Mouse (Mus musculus): ENCODE measurements at regions not wholly inside any gene's neighbourhood (a gene's known extent, or its start where the extent isn't known, plus 50 kb on each side); places are given as distances from the start of the nearest gene placed in this dataset.

DNA sequence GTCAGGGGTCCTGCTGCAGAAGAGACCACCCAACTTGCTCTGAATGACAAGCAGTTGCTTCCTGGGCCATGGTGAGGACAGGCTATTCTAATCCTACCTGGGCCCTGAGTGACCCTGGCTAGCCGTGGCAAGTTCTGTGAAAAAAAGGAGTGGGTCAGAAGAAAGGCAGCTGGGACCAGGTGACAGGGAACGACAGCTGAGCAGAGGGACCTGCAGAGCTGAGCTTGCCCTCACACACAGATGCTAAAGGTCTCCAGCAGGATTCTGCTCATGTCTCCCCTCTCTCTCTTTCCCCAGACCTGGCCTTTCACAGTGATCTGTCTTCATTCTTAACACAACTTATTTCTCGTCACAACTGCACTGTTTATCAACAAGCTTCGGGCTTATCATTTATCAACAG lies 206.4 kb downstream of the Gm12728 start:
- Histone ChIP-seq H3K36me3 (ENCODE audit: control insufficient read depth, insufficient read depth, low read length) (no peaks in the 10 kb centered on the region), H3K27ac (no peak overlapping the region), H3K4me3 (no peak overlapping the region), H3K4me1 (ENCODE audit: control insufficient read depth, insufficient read depth, low read length) (peaks cover 1% of the 10 kb centered on the region; the same call in 1 of the 2 replicates), H3K79me2 (replicated peaks; ENCODE audit: control insufficient read depth, insufficient read depth, low read length) (no peaks in the 10 kb centered on the region), H3K27me3 (ENCODE audit: control insufficient read depth, insufficient read depth, low read length) (no peaks in the 10 kb centered on the region), H3K9ac (ENCODE audit: low read depth, low read length) (no peak overlapping the region)
- TF ChIP-seq CTCF (IDR thresholded peaks at IDR 0.05): no peak
- TF ChIP-seq EP300 (IDR thresholded peaks at IDR 0.05; ENCODE audit: insufficient read depth, low read depth, low read length): no peak
- TF ChIP-seq POLR2A (IDR thresholded peaks at IDR 0.05; ENCODE audit: insufficient read depth, low read depth, low read length): no peak
- no peak for DNase-seq
- intact Hi-C loops (cut with DNase I): no loop called here
- 57% methylated on average over 4 of the region's 4 CpGs for WGBS

DNA sequence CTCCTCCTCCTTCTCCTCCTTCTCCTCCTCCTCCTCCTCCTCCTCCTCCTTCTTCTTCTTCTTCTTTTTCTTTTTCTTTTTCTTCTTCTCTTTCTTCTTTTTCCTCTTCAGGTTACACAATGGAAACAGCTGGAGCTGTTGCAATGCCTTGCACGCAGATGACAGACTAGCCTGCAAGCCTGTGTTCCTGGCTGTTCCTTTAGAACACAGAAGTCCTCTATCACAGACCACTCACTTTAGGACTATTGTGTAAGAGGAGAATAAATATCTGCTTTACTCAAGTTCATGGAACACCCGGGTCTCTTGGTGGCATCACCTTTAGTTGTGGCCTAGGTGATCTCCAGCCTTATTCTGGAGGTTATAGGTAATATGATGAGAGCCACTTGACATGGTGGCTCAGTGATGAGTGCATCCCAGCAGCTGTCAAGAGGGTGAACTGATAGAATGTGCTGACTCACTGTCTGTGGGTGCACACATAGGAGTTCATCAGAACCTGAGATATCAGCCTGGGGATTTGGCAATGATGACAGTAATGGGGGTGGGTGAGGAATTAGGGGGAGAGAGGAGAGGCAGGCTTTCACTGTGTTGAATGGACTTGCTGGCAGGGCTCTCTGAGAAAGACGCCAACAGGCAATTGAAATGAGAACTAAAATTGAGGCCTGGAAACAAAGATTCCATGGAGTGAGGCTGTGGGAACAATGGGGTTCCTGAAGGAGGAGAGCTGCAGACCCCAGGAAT lies 207.4 kb downstream of the Gm12728 start:
- H3K4me1 ChIP-seq (ENCODE audit: control insufficient read depth, insufficient read depth, low read length): peaks cover 1% of the 10 kb centered on the region; the same call in 1 of the 2 replicates
- DNase-seq: peak in 1 of 2 experiments; percentile 17
- intact Hi-C loops (cut with DNase I): no loop called here
- no peak overlapping the region for H3K4me3 ChIP-seq
- H3K79me2 ChIP-seq (replicated peaks; ENCODE audit: control insufficient read depth, insufficient read depth, low read length): no peaks in the 10 kb centered on the region
- H3K27me3 ChIP-seq (ENCODE audit: control insufficient read depth, insufficient read depth, low read length): no peaks in the 10 kb centered on the region
- H3K36me3 ChIP-seq (ENCODE audit: control insufficient read depth, insufficient read depth, low read length): no peaks in the 10 kb centered on the region
- TF ChIP-seq POLR2A (IDR thresholded peaks at IDR 0.05; ENCODE audit: insufficient read depth, low read depth, low read length): no peak
- no peak for TF ChIP-seq CTCF (IDR thresholded peaks at IDR 0.05)
- TF ChIP-seq EP300 (IDR thresholded peaks at IDR 0.05; ENCODE audit: insufficient read depth, low read depth, low read length): no peak
- 68% methylated on average over 3 of the region's 3 CpGs for WGBS
- no peak overlapping the region for H3K9ac ChIP-seq (ENCODE audit: low read depth, low read length)
- H3K27ac ChIP-seq: no peak overlapping the region

DNA sequence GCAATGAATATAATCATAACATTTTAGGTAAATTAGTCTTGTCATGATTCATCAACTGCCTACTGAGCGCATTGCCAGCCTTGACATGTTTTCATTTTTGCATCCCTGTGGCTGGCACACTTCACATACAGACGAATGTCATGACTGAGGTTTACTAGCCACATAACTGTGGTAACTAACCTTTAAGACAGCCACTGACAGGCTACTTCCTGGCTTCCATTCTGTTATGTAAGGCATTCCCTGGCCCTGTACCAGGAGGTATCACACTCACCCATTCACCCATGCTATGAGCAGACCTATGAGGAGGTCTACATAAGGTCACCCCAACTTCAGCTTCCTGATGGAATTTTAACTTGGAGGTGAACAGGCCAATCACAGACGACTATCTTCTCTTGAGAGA lies 212.8 kb downstream of the Gm12728 start:
- DNase-seq: no peak
- Histone ChIP-seq H3K27me3 (ENCODE audit: control insufficient read depth, insufficient read depth, low read length) (no peaks in the 10 kb centered on the region), H3K27ac (no peak overlapping the region), H3K36me3 (ENCODE audit: control insufficient read depth, insufficient read depth, low read length) (no peaks in the 10 kb centered on the region), H3K79me2 (replicated peaks; ENCODE audit: control insufficient read depth, insufficient read depth, low read length) (no peaks in the 10 kb centered on the region), H3K9ac (ENCODE audit: low read depth, low read length) (no peak overlapping the region), H3K4me3 (no peak overlapping the region), H3K4me1 (ENCODE audit: control insufficient read depth, insufficient read depth, low read length) (no peaks in the 10 kb centered on the region; the same call in 1 of the 2 replicates)
- WGBS: 79% methylated on average over 3 of the region's 3 CpGs
- TF ChIP-seq POLR2A (IDR thresholded peaks at IDR 0.05; ENCODE audit: insufficient read depth, low read depth, low read length): no peak
- no peak for TF ChIP-seq CTCF (IDR thresholded peaks at IDR 0.05)
- TF ChIP-seq EP300 (IDR thresholded peaks at IDR 0.05; ENCODE audit: insufficient read depth, low read depth, low read length): no peak
- intact Hi-C loops (cut with DNase I): no loop called here

DNA sequence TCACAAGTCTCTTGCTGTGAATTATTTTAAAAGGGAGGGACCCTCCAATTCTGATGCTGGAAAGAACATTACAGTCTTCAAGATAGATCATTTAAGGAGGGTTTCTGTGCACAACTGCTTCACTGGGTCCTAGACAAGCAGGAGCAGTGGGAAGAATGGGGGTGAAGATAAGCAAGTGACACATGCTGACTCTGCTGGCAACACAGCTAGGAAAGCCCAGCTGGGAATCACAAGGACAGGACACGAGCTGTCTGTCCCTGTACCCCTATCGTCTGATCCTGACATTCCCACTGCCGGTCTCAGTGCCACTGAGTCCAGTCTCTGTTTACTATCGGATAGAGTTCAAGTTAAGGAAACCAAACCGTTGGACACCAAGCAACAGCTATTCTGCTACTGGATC lies 216.3 kb downstream of the Gm12728 start:
- Histone ChIP-seq H3K27me3 (ENCODE audit: control insufficient read depth, insufficient read depth, low read length) (no peaks in the 10 kb centered on the region), H3K79me2 (replicated peaks; ENCODE audit: control insufficient read depth, insufficient read depth, low read length) (no peaks in the 10 kb centered on the region), H3K9ac (ENCODE audit: low read depth, low read length) (no peak overlapping the region), H3K4me1 (ENCODE audit: control insufficient read depth, insufficient read depth, low read length) (no peaks in the 10 kb centered on the region), H3K4me3 (no peak overlapping the region), H3K27ac (no peak overlapping the region), H3K36me3 (ENCODE audit: control insufficient read depth, insufficient read depth, low read length) (no peaks in the 10 kb centered on the region)
- 51% methylated on average over 5 of the region's 5 CpGs for WGBS
- intact Hi-C loops (cut with DNase I): no loop called here
- TF ChIP-seq POLR2A (IDR thresholded peaks at IDR 0.05; ENCODE audit: insufficient read depth, low read depth, low read length) (no peak), CTCF (IDR thresholded peaks at IDR 0.05) (no peak), EP300 (IDR thresholded peaks at IDR 0.05; ENCODE audit: insufficient read depth, low read depth, low read length) (no peak)
- DNase-seq: no peak

DNA sequence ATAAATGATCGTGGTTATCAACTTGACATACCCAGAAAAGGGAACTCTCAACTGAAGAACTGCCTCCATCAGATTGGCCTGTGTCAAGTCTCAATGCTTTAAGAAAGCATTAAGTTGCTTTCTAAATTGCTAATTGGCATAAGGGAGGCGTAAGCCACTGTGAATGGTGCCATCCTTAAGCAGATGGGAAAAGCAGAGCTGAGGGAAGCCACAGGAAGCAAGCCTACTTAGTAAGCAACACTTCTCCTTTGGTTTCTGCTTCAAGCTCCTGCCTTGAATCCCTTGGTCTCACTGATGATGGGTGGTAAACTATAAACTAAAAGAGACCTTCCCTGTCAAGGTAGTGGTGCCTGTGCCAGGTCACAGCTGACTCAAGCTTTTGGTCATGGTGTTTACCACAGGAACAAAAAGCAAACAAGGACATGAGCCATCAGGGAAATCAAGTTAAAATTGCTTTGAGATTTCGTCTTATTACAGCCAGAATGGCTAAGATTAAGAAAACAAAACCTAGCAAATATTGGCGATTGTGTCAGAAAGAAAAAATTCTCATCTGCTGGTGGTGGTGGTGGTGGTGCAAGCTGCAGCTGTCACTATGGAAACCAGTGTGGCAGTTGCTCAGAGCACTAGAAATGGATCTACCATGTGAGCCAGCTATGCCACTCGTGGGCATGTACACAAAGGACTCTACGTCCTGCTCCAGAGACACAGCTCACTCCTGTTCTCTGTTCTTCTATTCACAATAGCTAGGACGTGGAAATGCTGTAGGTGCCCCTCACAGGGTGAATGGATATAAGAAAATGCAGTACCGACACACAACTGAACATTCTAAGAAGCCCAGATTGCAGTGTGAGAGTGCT lies 217.9 kb downstream of the Gm12728 start:
- no peak overlapping the region for H3K9ac ChIP-seq (ENCODE audit: low read depth, low read length)
- TF ChIP-seq CTCF (IDR thresholded peaks at IDR 0.05) (no peak), POLR2A (IDR thresholded peaks at IDR 0.05; ENCODE audit: insufficient read depth, low read depth, low read length) (no peak), EP300 (IDR thresholded peaks at IDR 0.05; ENCODE audit: insufficient read depth, low read depth, low read length) (no peak)
- no peaks in the 10 kb centered on the region for H3K79me2 ChIP-seq (replicated peaks; ENCODE audit: control insufficient read depth, insufficient read depth, low read length)
- intact Hi-C loops (cut with DNase I): no loop called here
- no peak for DNase-seq
- 73% methylated on average over 8 of the region's 8 CpGs for WGBS
- no peaks in the 10 kb centered on the region for H3K36me3 ChIP-seq (ENCODE audit: control insufficient read depth, insufficient read depth, low read length)
- H3K27ac ChIP-seq: no peak overlapping the region
- no peak overlapping the region for H3K4me3 ChIP-seq
- no peaks in the 10 kb centered on the region for H3K4me1 ChIP-seq (ENCODE audit: control insufficient read depth, insufficient read depth, low read length)
- no peaks in the 10 kb centered on the region for H3K27me3 ChIP-seq (ENCODE audit: control insufficient read depth, insufficient read depth, low read length)
